Mouse (Mus musculus) cortical plate, adult 2 months (tissue): ENCODE data around the gene Mapk8. TPM values are rescaled to one million over a fixed set of nuclear protein-coding genes. Genes with fewer than 3 reads are reported as not detected.
A peak's percentile ranks its signal among the peaks of the same experiment; 100 is the strongest.

Experiments
- H3K27ac ChIP-seq: fragments of 200-500 bp; 2 replicates; pipeline ENCODE4 v1.5.1; 2012; ENCODE audit warnings: low read length, control low read depth, inconsistent platforms; ENCODE audit not compliant: insufficient read depth
- H3K4me1 ChIP-seq: fragments of 200-500 bp; 2 replicates; pipeline ENCODE4 v1.6.1; 2011; ENCODE audit warnings: low read length; ENCODE audit not compliant: control insufficient read depth, insufficient read depth
- H3K4me3 ChIP-seq: fragments of 200-500 bp; 2 replicates; pipeline ENCODE4 v1.5.1; 2011; ENCODE audit warnings: mild to moderate bottlenecking, low read length, control low read depth; ENCODE audit not compliant: insufficient read depth
- CTCF ChIP-seq: fragments of 200-500 bp; IDR thresholded peaks from 2 replicates; pipeline ENCODE4 v1.5.1; 2011; ENCODE audit warnings: mild to moderate bottlenecking, control low read depth, low read length; ENCODE audit not compliant: insufficient read depth; ENCODE audit errors: extremely low read depth
- POLR2A ChIP-seq: fragments of 200-500 bp; IDR thresholded peaks from 2 replicates; pipeline ENCODE4 v1.6.1; 2011; ENCODE audit warnings: mild to moderate bottlenecking, low read length, control low read depth; ENCODE audit not compliant: insufficient read depth; ENCODE audit errors: extremely low read depth
- polyA plus RNA-seq: library from polyadenylated mRNA; depleted of rRNA; stranded (reverse); fragments of >200 nt; gene quantifications from 2 replicates; pipeline ENCODE4 v1.2.3, GENCODE M21; 2012; rRNA removed

Gene Mapk8
- polyA plus RNA-seq, 1 experiment, result 63.3 TPM

- Histone ChIP-seq H3K4me1 (no peaks in the 10 kb centered on the region), H3K4me3 (no peak overlapping the region), H3K27ac (no peak overlapping the region)
- TF ChIP-seq CTCF, result no peak
- no peak for TF ChIP-seq POLR2A
Observed at GRCm38 (mm10) chr14:33334402-33334801, 112.6 kb downstream of the Mapk8 start.

- Histone ChIP-seq H3K4me3 (no peak overlapping the region), H3K27ac (no peak overlapping the region), H3K4me1 (0 out of 2 replicates have a peak, but pooled peaks cover 1% of the 10 kb centered on the region)
- no peak for TF ChIP-seq POLR2A
- peak; percentile 60 for TF ChIP-seq CTCF
Observed at GRCm38 (mm10) chr14:33333833-33334232, 113.1 kb downstream of the Mapk8 start.

- TF ChIP-seq POLR2A (no peak), CTCF (no peak)
- H3K4me3 ChIP-seq, result no peak overlapping the region
- no peak overlapping the region for H3K27ac ChIP-seq
- 0 out of 2 replicates have a peak, but pooled peaks cover 1% of the 10 kb centered on the region for H3K4me1 ChIP-seq
Observed at GRCm38 (mm10) chr14:33331627-33332026, 115.3 kb downstream of the Mapk8 start.

GRCm38 (mm10) chr14:33330986-33331385 lies 116.0 kb downstream of the Mapk8 start:
- H3K4me1 ChIP-seq, result 0 out of 2 replicates have a peak, but pooled peaks cover 1% of the 10 kb centered on the region
- no peak overlapping the region for H3K4me3 ChIP-seq
- TF ChIP-seq CTCF (no peak), POLR2A (no peak)
- H3K27ac ChIP-seq, result no peak overlapping the region

- Histone ChIP-seq H3K27ac (no peak overlapping the region), H3K4me3 (no peak overlapping the region), H3K4me1 (0 out of 2 replicates have a peak, but pooled peaks cover 1% of the 10 kb centered on the region)
- TF ChIP-seq CTCF, result no peak
- TF ChIP-seq POLR2A, result no peak
Observed at GRCm38 (mm10) chr14:33329297-33329805, 117.6 kb downstream of the Mapk8 start.

- no peak overlapping the region for H3K4me3 ChIP-seq
- 0 out of 2 replicates have a peak, but pooled peaks cover 1% of the 10 kb centered on the region for H3K4me1 ChIP-seq
- no peak for TF ChIP-seq POLR2A
- TF ChIP-seq CTCF, result no peak
- no peak overlapping the region for H3K27ac ChIP-seq
Observed at GRCm38 (mm10) chr14:33328369-33328768, 118.6 kb downstream of the Mapk8 start.

Other genes with a start within 250 kb of the Mapk8 start
- gene Arhgap22, start 233.1 kb downstream of the Mapk8 start, polyA plus RNA-seq, result 9.1 and 10.4 TPM in 2 replicates
- 0.49 and 1.0 TPM in 2 replicates for gene Frmpd2, start 24.5 kb upstream of the Mapk8 start, polyA plus RNA-seq
- gene Ptpn20, start 142.0 kb upstream of the Mapk8 start, polyA plus RNA-seq, result 0.17 and 0.32 TPM in 2 replicates